Mouse (Mus musculus) cerebellum, adult 11-12 months (tissue): ENCODE measurements at regions not wholly inside any gene's neighbourhood (a gene's known extent, or its start where the extent isn't known, plus 50 kb on each side); places are given as distances from the start of the nearest gene placed in this dataset.

Experiments
- DNase-seq: peaks from one replicate; pipeline ENCODE4 v3.0.0; 2022

DNA sequence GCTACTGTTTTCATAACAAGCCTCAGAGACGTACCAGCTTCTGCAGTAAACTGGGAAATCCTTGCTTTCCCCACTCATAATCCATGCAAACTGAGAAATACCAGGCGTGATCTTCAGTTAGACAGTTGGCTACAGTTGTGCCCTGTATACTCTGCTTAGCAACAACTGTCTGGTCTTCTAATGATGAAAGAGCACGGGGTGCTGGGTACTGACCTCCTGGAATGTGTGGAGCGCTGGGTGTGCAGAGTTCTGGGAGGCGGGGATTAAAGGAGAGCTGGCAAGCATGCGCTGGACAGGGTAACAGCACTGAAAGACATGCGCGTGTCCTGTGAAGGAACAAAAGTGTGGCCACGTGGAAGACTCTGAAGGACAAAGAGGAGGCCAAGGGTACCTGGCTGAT lies 52.2 kb upstream of the Vgll2 start:
- no peak for DNase-seq
